Mouse (Mus musculus) G1E (cell line): ENCODE measurements around the gene Ubxn11. TPM values are rescaled to one million over a fixed set of nuclear protein-coding genes. Genes with fewer than 3 reads are reported as not detected.
"Not testable (repeated sequence)": the region's sequence is repeated elsewhere in the genome, so short reads cannot be mapped to it uniquely, and the experiment has no call there.

Experiments used
- ATAC-seq: 2 replicates; pipeline ENCODE4 v1.8.0; 2016; ENCODE audit warnings: mild to moderate bottlenecking; ENCODE audit not compliant: insufficient number of reproducible peaks, poor library complexity, low FRiP score, severe bottlenecking; ENCODE audit errors: extremely low read depth
- DNase-seq: peaks from one replicate; pipeline ENCODE4 v3.0.0; 2012; ENCODE audit warnings: low spot score
- H3K27me3 ChIP-seq: 2 replicates; pipeline ENCODE4 v1.6.1; 2012; ENCODE audit warnings: mild to moderate bottlenecking, low read length, inconsistent platforms; ENCODE audit not compliant: insufficient read depth
- H3K36me3 ChIP-seq: replicated peaks from 2 replicates; pipeline ENCODE3; 2012; ENCODE audit warnings: mild to moderate bottlenecking, inconsistent platforms
- H3K4me1 ChIP-seq: 2 replicates; pipeline ENCODE4 v1.6.1; 2012; ENCODE audit warnings: low read depth, low read length, inconsistent platforms, mixed read lengths; ENCODE audit not compliant: insufficient read depth
- H3K4me3 ChIP-seq: 2 replicates; pipeline ENCODE4 v1.5.1; 2012; ENCODE audit warnings: low read depth, mild to moderate bottlenecking, inconsistent platforms, low read length, moderate library complexity, mixed read lengths
- H3K9me3 ChIP-seq: replicated peaks from 2 replicates; pipeline ENCODE4 v1.6.1; 2012; ENCODE audit warnings: inconsistent platforms
- CTCF ChIP-seq: IDR thresholded peaks from 2 replicates; pipeline ENCODE4 v1.5.1; 2012; ENCODE audit warnings: low read depth, low read length, inconsistent platforms, mixed read lengths
- GATA1 ChIP-seq: IDR thresholded peaks from 2 replicates; pipeline ENCODE4 v1.6.1; 2012; ENCODE audit warnings: borderline replicate concordance, low read length, inconsistent platforms, mixed read lengths
- GATA2 ChIP-seq: IDR thresholded peaks from 2 replicates; pipeline ENCODE4 v1.6.1; 2012; ENCODE audit warnings: low read depth, low read length, inconsistent platforms, borderline replicate concordance
- POLR2AphosphoS5 ChIP-seq: IDR thresholded peaks from 2 replicates; pipeline ENCODE4 v1.6.1; 2012; ENCODE audit warnings: low read depth, low read length, inconsistent platforms; ENCODE audit not compliant: insufficient replicate concordance
- TAL1 ChIP-seq: conservative IDR thresholded peaks from 2 replicates; pipeline ENCODE4 v1.6.1; 2012; ENCODE audit warnings: low read depth, low read length, inconsistent platforms, mixed read lengths
- polyA plus RNA-seq: library from polyadenylated mRNA; stranded (reverse); fragments of >175 nt; gene quantifications from 2 replicates; pipeline ENCODE4 v1.2.3, GENCODE M21; 2012
- total RNA-seq, 2 experiments: library from RNA; stranded (forward) in 1 of 2; stranded (reverse) in 1 of 2; fragments of 200-1000 nt in 1 of 2; fragments of >200 nt in 1 of 2; fragmentation: Nextera tagmentation in 1 of 2; gene quantifications; 2 replicates each; pipeline ENCODE4 v1.2.3; 2014 to 2017

Gene Ubxn11
- total and polyA plus RNA-seq, 3 experiments, result 3.4 to 13.8 (median 13.2) TPM

GRCm38 (mm10) chr4:134128983-134129362, 26.6 kb downstream of the Ubxn11 start:
- H3K36me3 ChIP-seq, result peaks cover 81% of the 10 kb centered on the region
- DNase-seq (peak; percentile 77), ATAC-seq (no peak)

DNA sequence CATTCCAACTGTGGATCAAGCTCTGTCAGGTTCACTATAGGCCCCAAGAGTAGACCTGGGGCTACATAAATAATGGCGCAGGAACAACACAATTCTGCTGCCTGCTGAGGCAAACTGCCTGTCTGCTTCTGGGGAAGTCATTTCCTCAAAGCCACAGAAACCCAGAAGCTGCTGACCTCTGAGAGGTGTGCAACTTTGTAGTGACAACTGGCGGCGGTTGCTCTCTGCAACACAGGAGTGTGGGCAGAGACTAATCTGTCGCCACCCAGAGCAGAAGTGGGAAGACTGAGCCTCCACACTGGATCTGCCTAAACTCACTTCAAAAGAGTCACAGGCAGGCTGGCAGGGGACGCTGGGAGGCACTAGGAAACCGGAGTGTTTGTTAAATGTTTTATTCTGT, 27.1 kb downstream of the Ubxn11 start:
- ATAC-seq, result no peak
- Histone ChIP-seq H3K9me3 (no peaks in the 10 kb centered on the region), H3K4me1 (peaks cover 83% of the 10 kb centered on the region), H3K4me3 (peak overlapping the region; percentile 89; the same call in 1 of the 2 replicates), H3K36me3 (peaks cover 85% of the 10 kb centered on the region), H3K27me3 (no peaks in the 10 kb centered on the region)
- DNase-seq, result peak; percentile 44
- no peak for TF ChIP-seq CTCF
- TF ChIP-seq POLR2AphosphoS5, result no peak
- no peak for TF ChIP-seq GATA1
- TF ChIP-seq TAL1, result no peak
- TF ChIP-seq GATA2, result no peak

More at GRCm38 (mm10) chr4:134128983-134129362, 26.6 kb downstream of the Ubxn11 start:
- no peaks in the 10 kb centered on the region for H3K27me3 ChIP-seq
- TF ChIP-seq GATA2 (no peak), GATA1 (no peak), POLR2AphosphoS5 (no peak), TAL1 (no peak), CTCF (no peak)
- H3K9me3 ChIP-seq, result no peaks in the 10 kb centered on the region
- H3K4me1 ChIP-seq, result peaks cover 87% of the 10 kb centered on the region
- H3K4me3 ChIP-seq, result peak overlapping the region; percentile 89

DNA sequence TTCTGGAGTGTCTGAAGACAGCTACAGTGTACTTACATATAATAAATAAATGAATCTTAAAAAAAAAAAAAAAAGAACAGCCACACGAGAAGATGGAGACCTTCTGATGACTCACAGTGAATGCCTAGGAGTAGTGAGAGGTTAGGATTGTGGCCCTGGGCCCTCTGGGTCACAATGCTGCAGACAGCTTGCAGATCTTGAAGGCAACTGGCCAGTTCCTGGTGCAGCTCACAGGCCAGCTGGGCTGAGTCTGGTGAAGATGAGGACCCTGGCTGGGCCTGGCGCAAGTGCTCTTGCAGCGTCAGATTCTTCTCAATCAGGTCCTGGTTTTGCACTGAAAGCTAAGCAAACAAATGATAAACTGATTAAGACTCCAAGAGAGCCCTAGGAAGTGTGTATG, 29.7 kb downstream of the Ubxn11 start:
- H3K36me3 ChIP-seq, result peaks cover 85% of the 10 kb centered on the region
- DNase-seq (no peak), ATAC-seq (no peak)
- no peak overlapping the region for H3K4me3 ChIP-seq
- H3K27me3 ChIP-seq, result no peaks in the 10 kb centered on the region
- peaks cover 63% of the 10 kb centered on the region for H3K4me1 ChIP-seq
- no peak for TF ChIP-seq CTCF
- TF ChIP-seq GATA2, result no peak
- no peak for TF ChIP-seq GATA1
- TF ChIP-seq TAL1, result no peak
- TF ChIP-seq POLR2AphosphoS5, result no peak
- no peaks in the 10 kb centered on the region for H3K9me3 ChIP-seq

- Histone ChIP-seq H3K4me1 (peaks cover 63% of the 10 kb centered on the region), H3K27me3 (no peaks in the 10 kb centered on the region), H3K9me3 (no peaks in the 10 kb centered on the region), H3K4me3 (no peak overlapping the region), H3K36me3 (peaks cover 85% of the 10 kb centered on the region)
- no peak for TF ChIP-seq TAL1
- no peak for TF ChIP-seq GATA1
- no peak for TF ChIP-seq GATA2
- TF ChIP-seq CTCF, result no peak
- TF ChIP-seq POLR2AphosphoS5, result no peak
- ATAC-seq (no peak), DNase-seq (no peak)
Observed at GRCm38 (mm10) chr4:134132519-134133095, 30.2 kb downstream of the Ubxn11 start.

DNA sequence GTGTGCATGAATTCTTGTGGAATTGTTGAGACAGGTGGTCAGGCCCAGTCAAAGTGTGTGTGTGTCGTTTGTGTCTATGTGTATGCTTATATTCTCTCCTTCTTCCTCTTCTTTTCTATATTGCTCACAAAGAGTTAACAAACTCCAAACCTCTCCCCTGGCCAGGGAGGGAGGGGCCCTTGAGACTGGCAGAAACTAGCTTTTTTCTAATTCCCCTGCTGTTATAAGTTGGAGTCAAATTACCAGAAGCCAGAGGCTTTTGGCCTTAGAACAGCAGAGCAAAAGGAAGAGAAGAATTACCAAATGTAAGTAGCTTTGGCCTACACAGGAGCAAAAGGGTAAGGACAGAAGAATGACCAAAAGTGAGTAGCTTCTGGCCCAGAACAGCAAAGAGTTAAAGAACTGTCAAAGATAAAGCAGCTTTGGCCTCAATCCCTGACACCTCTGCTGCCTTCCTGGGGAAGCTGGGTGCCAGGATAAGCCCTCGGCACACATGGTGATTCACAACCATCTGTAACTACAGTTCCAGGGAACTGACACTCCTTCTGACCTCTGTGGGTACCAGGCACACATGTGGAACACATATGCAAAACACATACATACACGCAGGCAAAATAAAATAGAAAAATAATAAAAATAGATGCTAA, 34.0 kb downstream of the Ubxn11 start:
- H3K36me3 ChIP-seq, result peaks cover 80% of the 10 kb centered on the region
- H3K4me1 ChIP-seq, result peaks cover 43% of the 10 kb centered on the region
- no peaks in the 10 kb centered on the region for H3K9me3 ChIP-seq
- H3K4me3 ChIP-seq, result no peak overlapping the region
- DNase-seq (no peak), ATAC-seq (no peak)
- TF ChIP-seq GATA2 (no peak), TAL1 (no peak), CTCF (no peak), POLR2AphosphoS5 (no peak), GATA1 (no peak)
- H3K27me3 ChIP-seq, result no peaks in the 10 kb centered on the region

GRCm38 (mm10) chr4:134138857-134139256, 36.5 kb downstream of the Ubxn11 start:
- H3K9me3 ChIP-seq, result no peaks in the 10 kb centered on the region
- no peak overlapping the region for H3K4me3 ChIP-seq
- no peak for ATAC-seq
- TF ChIP-seq TAL1, result no peak
- no peak for TF ChIP-seq CTCF
- H3K4me1 ChIP-seq, result peaks cover 22% of the 10 kb centered on the region
- no peak for DNase-seq
- H3K36me3 ChIP-seq, result peaks cover 71% of the 10 kb centered on the region
- H3K27me3 ChIP-seq, result no peaks in the 10 kb centered on the region

DNA sequence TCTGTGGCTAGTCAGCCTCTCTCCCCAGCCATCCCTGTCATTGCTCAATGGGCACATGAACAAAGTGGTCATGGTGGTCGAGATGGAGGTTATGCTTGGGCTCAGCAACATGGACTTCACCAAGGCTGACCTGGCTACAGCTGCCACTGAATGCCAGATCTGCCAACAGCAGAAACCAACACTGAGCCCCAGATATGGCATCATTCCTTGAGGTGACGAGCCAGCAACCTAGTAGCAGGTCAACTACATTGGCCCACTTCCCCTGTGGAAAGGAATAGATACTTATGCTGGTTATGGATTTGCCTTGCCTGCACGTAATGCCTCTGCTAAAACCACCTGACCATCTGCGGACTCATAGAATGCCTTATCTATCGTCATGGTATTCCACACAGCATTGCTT, 41.9 kb downstream of the Ubxn11 start:
- peaks cover 62% of the 10 kb centered on the region for H3K36me3 ChIP-seq
- H3K4me1 ChIP-seq, H3K4me3 ChIP-seq, H3K27me3 ChIP-seq, ATAC-seq, DNase-seq, H3K9me3 ChIP-seq: not testable (repeated sequence)
